Mouse (Mus musculus): ENCODE results near the gene Ift122. TPM values are rescaled to one million over a fixed set of nuclear protein-coding genes. Genes with fewer than 3 reads are reported as not detected.
"Not testable (repeated sequence)": the region's sequence is repeated elsewhere in the genome, so short reads cannot be mapped to it uniquely, and the experiment has no call there.

The Ift122 gene
- polyA plus RNA-seq, 1 experiment from 2014 or later = 27.2 TPM

GRCm38 (mm10) chr6:115814104-115814503 is 39.2 kb upstream of the Ift122 start:
- peak; percentile 75 for DNase-seq (ENCODE audit: low spot score)
- Histone ChIP-seq H3K9ac (replicated peaks; ENCODE audit: low read length) (no peak overlapping the region), H3K4me3 (ENCODE audit: low read depth, low read length) (no peak overlapping the region), H3K36me3 (replicated peaks; ENCODE audit: control insufficient read depth, insufficient read depth, low read depth, low read length) (no peaks in the 10 kb centered on the region), H3K27me3 (ENCODE audit: control insufficient read depth, insufficient read depth, low read length) (no peaks in the 10 kb centered on the region), H3K4me2 (ENCODE audit: low read depth, low read length) (no peak overlapping the region), H3K27ac (replicated peaks; ENCODE audit: low read depth, low read length) (no peak overlapping the region), H3K4me1 (ENCODE audit: control insufficient read depth, insufficient read depth, low read length) (no peaks in the 10 kb centered on the region), H3K9me3 (replicated peaks; ENCODE audit: control insufficient read depth, low read length) (no peaks in the 10 kb centered on the region)
- WGBS = 35% methylated on average over 4 of the region's 4 CpGs
- ATAC-seq (replicated peaks; ENCODE audit: insufficient number of reproducible peaks, low FRiP score, low TSS enrichment, low read depth) = no peak

DNA sequence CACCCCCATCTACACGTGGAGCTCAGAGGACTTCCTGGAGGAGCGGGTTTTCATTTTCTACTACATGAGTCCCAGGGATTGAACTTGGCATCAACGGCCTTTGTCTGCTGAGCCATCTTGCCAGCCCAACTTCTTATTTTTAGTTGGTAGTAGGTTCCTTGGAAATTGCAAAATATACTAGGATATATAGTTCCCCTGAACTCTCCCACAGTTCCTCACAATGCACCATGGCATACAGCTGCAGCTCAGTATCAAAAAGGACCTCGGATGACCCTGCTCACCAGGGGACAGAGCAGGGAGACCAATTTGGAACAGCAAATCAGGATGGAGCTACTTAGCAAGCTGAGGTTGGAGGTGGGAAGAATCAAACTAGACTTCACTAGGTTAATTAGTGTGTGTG is 38.2 kb upstream of the Ift122 start:
- WGBS = 78% methylated on average over 4 of the region's 4 CpGs
- H3K36me3 ChIP-seq (replicated peaks; ENCODE audit: control insufficient read depth, insufficient read depth, low read depth, low read length) = no peaks in the 10 kb centered on the region
- H3K27ac ChIP-seq (replicated peaks; ENCODE audit: low read depth, low read length) = no peak overlapping the region
- no peaks in the 10 kb centered on the region for H3K27me3 ChIP-seq (ENCODE audit: control insufficient read depth, insufficient read depth, low read length)
- H3K9ac ChIP-seq (replicated peaks; ENCODE audit: low read length) = no peak overlapping the region
- H3K4me3 ChIP-seq (ENCODE audit: low read depth, low read length) = no peak overlapping the region
- H3K9me3 ChIP-seq (replicated peaks; ENCODE audit: control insufficient read depth, low read length) = no peaks in the 10 kb centered on the region
- ATAC-seq (replicated peaks; ENCODE audit: insufficient number of reproducible peaks, low FRiP score, low TSS enrichment, low read depth) (no peak), DNase-seq (ENCODE audit: low spot score) (no peak)
- no peak overlapping the region for H3K4me2 ChIP-seq (ENCODE audit: low read depth, low read length)
- H3K4me1 ChIP-seq (ENCODE audit: control insufficient read depth, insufficient read depth, low read length) = no peaks in the 10 kb centered on the region

GRCm38 (mm10) chr6:115818129-115818528 is 35.1 kb upstream of the Ift122 start:
- no peak overlapping the region for H3K9ac ChIP-seq (replicated peaks; ENCODE audit: low read length)
- H3K27me3 ChIP-seq (ENCODE audit: control insufficient read depth, insufficient read depth, low read length) = no peaks in the 10 kb centered on the region
- H3K4me2 ChIP-seq (ENCODE audit: low read depth, low read length) = no peak overlapping the region
- H3K27ac ChIP-seq (replicated peaks; ENCODE audit: low read depth, low read length) = no peak overlapping the region
- ATAC-seq (replicated peaks; ENCODE audit: insufficient number of reproducible peaks, low FRiP score, low TSS enrichment, low read depth) (no peak), DNase-seq (ENCODE audit: low spot score) (no peak)
- H3K4me1 ChIP-seq (ENCODE audit: control insufficient read depth, insufficient read depth, low read length) = no peaks in the 10 kb centered on the region
- WGBS = 81% methylated on average over 2 of the region's 2 CpGs
- H3K4me3 ChIP-seq (ENCODE audit: low read depth, low read length) = no peak overlapping the region
- no peaks in the 10 kb centered on the region for H3K9me3 ChIP-seq (replicated peaks; ENCODE audit: control insufficient read depth, low read length)
- H3K36me3 ChIP-seq (replicated peaks; ENCODE audit: control insufficient read depth, insufficient read depth, low read depth, low read length) = no peaks in the 10 kb centered on the region

DNA sequence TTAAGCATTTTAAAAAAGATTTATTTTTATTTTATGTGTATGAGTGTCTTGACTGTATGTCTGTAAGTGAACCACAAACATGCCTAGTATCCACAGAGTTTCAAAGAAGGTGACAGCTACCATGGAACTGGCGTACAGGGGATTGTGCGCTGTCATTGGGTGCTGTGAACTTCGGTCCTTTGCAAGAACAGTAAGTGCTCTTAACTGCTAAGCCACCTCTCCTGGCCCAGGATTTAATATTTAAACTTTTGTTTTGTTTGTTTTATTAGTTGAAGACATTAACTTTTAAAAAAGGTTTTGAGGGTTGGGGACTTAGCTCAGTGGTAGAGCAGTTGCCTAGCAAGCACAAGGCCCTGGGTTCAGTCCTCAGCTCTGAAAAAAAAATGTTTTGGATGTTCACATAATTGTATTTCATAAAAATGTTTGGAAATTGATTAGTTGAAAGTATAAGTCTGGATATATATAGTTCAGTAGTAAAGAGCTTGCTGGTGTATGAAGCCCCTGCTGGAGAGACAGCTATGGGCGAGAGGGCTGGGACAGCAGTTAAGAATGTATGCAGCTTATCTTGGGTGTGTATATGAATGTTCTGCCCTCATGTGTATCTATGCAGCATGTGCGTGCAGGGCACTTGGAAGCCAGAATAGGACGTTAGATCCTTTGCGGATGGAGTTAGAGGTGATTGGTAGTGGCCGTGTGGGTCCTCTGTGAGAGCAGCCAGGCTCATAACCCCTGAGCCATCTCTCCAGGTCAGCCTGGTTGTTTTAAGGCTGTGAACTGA is 31.9 kb upstream of the Ift122 start:
- Histone ChIP-seq H3K27ac (replicated peaks; ENCODE audit: low read depth, low read length) (no peak overlapping the region), H3K27me3 (ENCODE audit: control insufficient read depth, insufficient read depth, low read length) (no peaks in the 10 kb centered on the region), H3K4me2 (ENCODE audit: low read depth, low read length) (no peak overlapping the region), H3K9ac (replicated peaks; ENCODE audit: low read length) (no peak overlapping the region), H3K9me3 (replicated peaks; ENCODE audit: control insufficient read depth, low read length) (no peaks in the 10 kb centered on the region), H3K4me1 (ENCODE audit: control insufficient read depth, insufficient read depth, low read length) (no peaks in the 10 kb centered on the region), H3K36me3 (replicated peaks; ENCODE audit: control insufficient read depth, insufficient read depth, low read depth, low read length) (no peaks in the 10 kb centered on the region), H3K4me3 (ENCODE audit: low read depth, low read length) (no peak overlapping the region)
- ATAC-seq (replicated peaks; ENCODE audit: insufficient number of reproducible peaks, low FRiP score, low TSS enrichment, low read depth) = no peak
- 84% methylated on average over 8 of the region's 8 CpGs for WGBS
- DNase-seq (ENCODE audit: low spot score) = no peak

DNA sequence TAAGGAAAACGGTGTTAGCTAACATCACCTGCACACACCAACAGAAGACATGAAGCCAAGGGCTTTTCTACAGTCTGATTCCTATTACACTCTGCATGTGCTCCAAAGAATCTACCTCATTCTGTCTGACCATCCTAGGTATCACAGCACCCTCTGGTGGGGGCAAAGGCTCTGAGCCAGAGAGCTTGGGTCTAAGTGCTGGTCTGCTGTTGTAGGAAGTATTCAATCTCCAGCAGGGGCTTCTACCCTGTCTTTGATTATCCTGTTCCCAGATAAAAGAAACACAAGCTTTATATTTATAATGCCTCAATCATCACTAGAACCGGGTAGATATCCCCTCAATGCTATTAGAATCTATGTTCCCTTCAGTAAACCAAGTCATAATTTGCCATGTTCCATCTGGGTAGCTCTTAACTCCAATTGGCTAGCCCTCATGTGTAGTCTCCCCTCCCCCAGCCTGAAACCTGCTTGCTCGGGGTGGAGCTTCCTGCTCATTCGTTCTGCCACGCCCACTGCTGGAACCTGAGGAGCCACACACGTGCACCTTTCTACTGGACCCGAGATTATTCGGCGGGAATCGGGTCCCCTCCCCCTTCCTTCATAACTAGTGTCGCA is 29.3 kb upstream of the Ift122 start:
- H3K27ac ChIP-seq (replicated peaks; ENCODE audit: low read depth, low read length); H3K36me3 ChIP-seq (replicated peaks; ENCODE audit: control insufficient read depth, insufficient read depth, low read depth, low read length); H3K4me2 ChIP-seq (ENCODE audit: low read depth, low read length); H3K4me1 ChIP-seq (ENCODE audit: control insufficient read depth, insufficient read depth, low read length); H3K9me3 ChIP-seq (replicated peaks; ENCODE audit: control insufficient read depth, low read length); H3K27me3 ChIP-seq (ENCODE audit: control insufficient read depth, insufficient read depth, low read length); H3K9ac ChIP-seq (replicated peaks; ENCODE audit: low read length): not testable (repeated sequence)
- DNase-seq (ENCODE audit: low spot score) = peak; percentile 91
- H3K4me3 ChIP-seq (ENCODE audit: low read depth, low read length) = 0 out of 2 replicates have a peak overlapping the region, but pooled peaks have one; percentile 1
- ATAC-seq (replicated peaks; ENCODE audit: insufficient number of reproducible peaks, low FRiP score, low TSS enrichment, low read depth) = peak; percentile 94
- 2% methylated on average over 4 of the region's 11 CpGs for WGBS

DNA sequence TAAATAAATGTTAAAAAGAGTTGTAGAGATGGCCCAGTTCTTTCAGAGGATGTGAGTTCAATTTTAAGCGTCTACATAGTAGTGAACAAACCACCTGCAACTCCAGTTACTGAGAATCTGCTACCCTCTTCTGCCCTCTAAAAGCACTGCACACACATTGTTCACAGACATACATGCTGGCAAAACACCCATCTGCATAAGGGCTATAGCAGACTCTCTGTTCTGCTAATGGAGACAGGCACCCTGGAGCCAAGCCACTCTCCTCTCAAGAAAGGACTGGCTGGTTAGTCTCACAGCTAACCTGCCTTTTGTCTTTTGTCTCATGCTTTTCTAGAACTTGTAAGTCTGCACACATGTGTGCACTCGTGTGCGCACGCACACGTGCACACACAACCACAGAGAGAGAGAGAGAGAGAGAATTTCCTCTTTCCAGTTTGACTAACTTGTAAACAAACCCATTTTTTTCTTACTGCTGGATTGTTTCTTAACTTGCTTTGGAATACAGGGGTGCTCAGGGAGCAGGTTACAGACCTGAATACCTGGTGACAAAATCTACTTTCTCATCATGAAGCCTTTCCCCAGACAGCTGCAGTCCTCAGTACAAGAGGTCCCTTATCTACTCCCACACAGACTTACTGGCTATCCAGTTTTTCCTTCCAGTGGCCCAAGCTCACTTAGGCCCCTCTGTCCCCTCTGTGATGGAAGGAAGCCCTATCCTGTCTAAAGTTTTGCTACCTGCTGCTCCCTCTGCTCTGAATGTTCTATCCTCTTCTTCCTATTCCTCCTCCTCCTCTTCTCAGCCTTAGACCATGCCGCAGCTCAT is 22.3 kb upstream of the Ift122 start:
- 91% methylated on average over 6 of the region's 6 CpGs for WGBS
- H3K9ac ChIP-seq (replicated peaks; ENCODE audit: low read length) = no peak overlapping the region
- H3K9me3 ChIP-seq (replicated peaks; ENCODE audit: control insufficient read depth, low read length) = no peaks in the 10 kb centered on the region
- H3K4me2 ChIP-seq (ENCODE audit: low read depth, low read length) = no peak overlapping the region
- H3K4me3 ChIP-seq (ENCODE audit: low read depth, low read length) = no peak overlapping the region
- H3K27ac ChIP-seq (replicated peaks; ENCODE audit: low read depth, low read length) = no peak overlapping the region
- no peak for DNase-seq (ENCODE audit: low spot score)
- H3K36me3 ChIP-seq (replicated peaks; ENCODE audit: control insufficient read depth, insufficient read depth, low read depth, low read length) = no peaks in the 10 kb centered on the region
- no peak for ATAC-seq (replicated peaks; ENCODE audit: insufficient number of reproducible peaks, low FRiP score, low TSS enrichment, low read depth)
- H3K27me3 ChIP-seq (ENCODE audit: control insufficient read depth, insufficient read depth, low read length) = no peaks in the 10 kb centered on the region
- H3K4me1 ChIP-seq (ENCODE audit: control insufficient read depth, insufficient read depth, low read length) = no peaks in the 10 kb centered on the region

DNA sequence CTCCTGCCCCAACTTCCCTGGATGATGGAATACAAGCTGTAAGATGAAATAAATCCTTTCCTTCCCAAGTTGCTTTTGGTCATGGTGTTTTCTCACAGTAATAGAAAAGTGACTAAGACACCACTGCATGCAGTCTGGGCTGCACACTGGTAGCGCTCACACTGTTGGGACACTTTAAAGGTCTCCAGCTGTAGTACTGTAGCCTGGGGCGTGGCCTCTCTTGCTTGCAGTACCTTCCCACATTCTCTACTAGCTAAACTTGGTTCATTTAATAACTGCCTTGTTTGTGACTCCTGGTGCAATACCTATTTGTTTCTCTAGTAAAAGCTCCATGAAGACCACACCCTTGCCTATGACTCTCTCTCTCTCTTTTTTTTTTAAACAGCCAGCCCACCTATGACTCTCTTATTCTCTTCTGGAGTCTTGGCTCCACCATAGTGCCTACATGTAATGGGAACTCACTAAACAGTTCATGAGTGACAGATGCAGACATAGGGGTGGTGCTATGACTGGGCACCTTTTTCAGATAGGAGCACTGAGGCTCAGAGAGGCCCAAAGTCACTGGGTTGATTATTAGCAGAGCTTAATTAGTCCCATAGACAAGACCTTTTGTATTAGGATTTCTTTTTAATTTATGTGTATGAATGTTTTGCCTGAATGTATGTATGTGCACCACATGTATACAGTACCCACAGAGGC is 21.0 kb upstream of the Ift122 start:
- Histone ChIP-seq H3K9me3 (replicated peaks; ENCODE audit: control insufficient read depth, low read length) (no peaks in the 10 kb centered on the region), H3K9ac (replicated peaks; ENCODE audit: low read length) (no peak overlapping the region), H3K36me3 (replicated peaks; ENCODE audit: control insufficient read depth, insufficient read depth, low read depth, low read length) (no peaks in the 10 kb centered on the region), H3K27ac (replicated peaks; ENCODE audit: low read depth, low read length) (no peak overlapping the region), H3K4me1 (ENCODE audit: control insufficient read depth, insufficient read depth, low read length) (no peaks in the 10 kb centered on the region), H3K4me2 (ENCODE audit: low read depth, low read length) (no peak overlapping the region), H3K4me3 (ENCODE audit: low read depth, low read length) (no peak overlapping the region), H3K27me3 (ENCODE audit: control insufficient read depth, insufficient read depth, low read length) (no peaks in the 10 kb centered on the region)
- ATAC-seq (replicated peaks; ENCODE audit: insufficient number of reproducible peaks, low FRiP score, low TSS enrichment, low read depth) (no peak), DNase-seq (ENCODE audit: low spot score) (no peak)
- 88% methylated on average over 2 of the region's 2 CpGs for WGBS
